Mouse (Mus musculus): ENCODE results near the gene Ell3. TPM values are rescaled to one million over a fixed set of nuclear protein-coding genes. Genes with fewer than 3 reads are reported as not detected.

The Ell3 gene
- total and polyA plus RNA-seq, 3 experiments: not detected

GRCm38 (mm10) chr2:121443068-121443349 lies 1.1 kb downstream of the Ell3 start:
- DNase-seq (ENCODE audit: low read depth, low spot score): no peak
- no peaks in the 10 kb centered on the region for H3K27me3 ChIP-seq (ENCODE audit: control insufficient read depth in 1 of 2, insufficient read depth in 2 of 2, low read length in 2 of 2)
- H3K4me3 ChIP-seq (ENCODE audit: control insufficient read depth in 1 of 2, insufficient read depth in 1 of 2, low read depth in 2 of 2, low read length in 2 of 2): no peak overlapping the region
- H3K9ac ChIP-seq (ENCODE audit: control insufficient read depth, low read depth, low read length, poor library complexity, severe bottlenecking): no peak overlapping the region
- H3K79me2 ChIP-seq (ENCODE audit: control insufficient read depth, insufficient read depth, low read length, poor library complexity): no peaks in the 10 kb centered on the region
- no peaks in the 10 kb centered on the region for H3K9me3 ChIP-seq (replicated peaks; ENCODE audit: insufficient read depth, low read length)
- TF ChIP-seq ETS1 (IDR thresholded peaks at IDR 0.05; ENCODE audit: low read depth, low read length): no peak
- TF ChIP-seq MAZ (IDR thresholded peaks at IDR 0.05; ENCODE audit: low read depth, low read length): no peak
- TF ChIP-seq POLR2AphosphoS5 (IDR thresholded peaks at IDR 0.05; ENCODE audit: borderline replicate concordance, low read depth, low read length): no peak
- TF ChIP-seq CHD1 (IDR thresholded peaks at IDR 0.05; ENCODE audit: low read depth, low read length): no peak
- no peak for TF ChIP-seq RAD21 (IDR thresholded peaks at IDR 0.05; ENCODE audit: low read depth, low read length)
- H3K27ac ChIP-seq (ENCODE audit: control insufficient read depth, low read depth, low read length): no peak overlapping the region
- H3K36me3 ChIP-seq (ENCODE audit: control insufficient read depth in 1 of 2, insufficient read depth in 2 of 2, low read length in 2 of 2): peaks cover 0 to 18% of the 10 kb centered on the region in 2 experiments; a peak in 2 of 4 replicates
- peaks cover 11 to 27% of the 10 kb centered on the region in 2 experiments for H3K4me1 ChIP-seq (ENCODE audit: control insufficient read depth in 1 of 2, insufficient read depth in 2 of 2, low read length in 2 of 2)

GRCm38 (mm10) chr2:121442259-121443067 lies 1.6 kb downstream of the Ell3 start:
- Histone ChIP-seq H3K27ac (ENCODE audit: control insufficient read depth, low read depth, low read length) (no peak overlapping the region), H3K9ac (ENCODE audit: control insufficient read depth, low read depth, low read length, poor library complexity, severe bottlenecking) (no peak overlapping the region), H3K27me3 (ENCODE audit: control insufficient read depth in 1 of 2, insufficient read depth in 2 of 2, low read length in 2 of 2) (no peaks in the 10 kb centered on the region)

GRCm38 (mm10) chr2:121441800-121442199 lies 2.3 kb downstream of the Ell3 start:
- Histone ChIP-seq H3K27ac (ENCODE audit: control insufficient read depth, low read depth, low read length) (no peak overlapping the region), H3K4me1 (ENCODE audit: control insufficient read depth in 1 of 2, insufficient read depth in 2 of 2, low read length in 2 of 2) (peaks cover 9 to 23% of the 10 kb centered on the region in 2 experiments), H3K27me3 (ENCODE audit: control insufficient read depth in 1 of 2, insufficient read depth in 2 of 2, low read length in 2 of 2) (no peaks in the 10 kb centered on the region), H3K9ac (ENCODE audit: control insufficient read depth, low read depth, low read length, poor library complexity, severe bottlenecking) (no peak overlapping the region), H3K36me3 (ENCODE audit: control insufficient read depth in 1 of 2, insufficient read depth in 2 of 2, low read length in 2 of 2) (peaks cover 5 to 13% of the 10 kb centered on the region in 2 experiments; a peak in 3 of 4 replicates), H3K4me3 (ENCODE audit: control insufficient read depth in 1 of 2, insufficient read depth in 1 of 2, low read depth in 2 of 2, low read length in 2 of 2) (no peak overlapping the region), H3K79me2 (ENCODE audit: control insufficient read depth, insufficient read depth, low read length, poor library complexity) (no peaks in the 10 kb centered on the region), H3K9me3 (replicated peaks; ENCODE audit: insufficient read depth, low read length) (no peaks in the 10 kb centered on the region)
- DNase-seq (ENCODE audit: low read depth, low spot score): no peak
- TF ChIP-seq RCOR1 (IDR thresholded peaks at IDR 0.05; ENCODE audit: low read depth, low read length): no peak
- TF ChIP-seq POLR2AphosphoS5 (IDR thresholded peaks at IDR 0.05; ENCODE audit: borderline replicate concordance, low read depth, low read length): no peak
- no peak for TF ChIP-seq ZMIZ1 (IDR thresholded peaks at IDR 0.05; ENCODE audit: low read depth, low read length)
- TF ChIP-seq TCF12 (IDR thresholded peaks at IDR 0.05; ENCODE audit: low read depth, low read length): no peak
- no peak for TF ChIP-seq MAFK (IDR thresholded peaks at IDR 0.05; ENCODE audit: borderline replicate concordance, low read depth, low read length)
- TF ChIP-seq UBTF (IDR thresholded peaks at IDR 0.05; ENCODE audit: borderline replicate concordance, insufficient read depth, low read depth, low read length): no peak
- no peak for TF ChIP-seq MYB (IDR thresholded peaks at IDR 0.05; ENCODE audit: low read depth, low read length)
- no peak for TF ChIP-seq TBP (IDR thresholded peaks at IDR 0.05; ENCODE audit: low read depth, low read length)
- no peak for TF ChIP-seq ZKSCAN1 (IDR thresholded peaks at IDR 0.05; ENCODE audit: low read depth, low read length)
- no peak for TF ChIP-seq E2F4 (IDR thresholded peaks at IDR 0.05; ENCODE audit: borderline replicate concordance, low read depth, low read length)
- TF ChIP-seq ZC3H11A (IDR thresholded peaks at IDR 0.05; ENCODE audit: low read depth, low read length): no peak
- no peak for TF ChIP-seq BHLHE40 (IDR thresholded peaks at IDR 0.05; ENCODE audit: borderline replicate concordance, low read depth, low read length)
- no peak for TF ChIP-seq JUND (IDR thresholded peaks at IDR 0.05; ENCODE audit: low read depth, low read length)

More at GRCm38 (mm10) chr2:121442259-121443067, 1.6 kb downstream of the Ell3 start:
- H3K9me3 ChIP-seq (replicated peaks; ENCODE audit: insufficient read depth, low read length): no peaks in the 10 kb centered on the region
- peaks cover 9 to 24% of the 10 kb centered on the region in 2 experiments for H3K4me1 ChIP-seq (ENCODE audit: control insufficient read depth in 1 of 2, insufficient read depth in 2 of 2, low read length in 2 of 2)
- peaks cover 3 to 15% of the 10 kb centered on the region in 2 experiments; a peak in 3 of 4 replicates for H3K36me3 ChIP-seq (ENCODE audit: control insufficient read depth in 1 of 2, insufficient read depth in 2 of 2, low read length in 2 of 2)
- no peak for TF ChIP-seq RAD21 (IDR thresholded peaks at IDR 0.05; ENCODE audit: low read depth, low read length)
- TF ChIP-seq RCOR1 (IDR thresholded peaks at IDR 0.05; ENCODE audit: low read depth, low read length): no peak
- TF ChIP-seq UBTF (IDR thresholded peaks at IDR 0.05; ENCODE audit: borderline replicate concordance, insufficient read depth, low read depth, low read length): no peak
- no peak for TF ChIP-seq NRF1 (IDR thresholded peaks at IDR 0.05; ENCODE audit: insufficient read depth, low read depth, low read length, poor library complexity, severe bottlenecking)
- no peak for TF ChIP-seq SMC3 (IDR thresholded peaks at IDR 0.05; ENCODE audit: low read depth, low read length)
- TF ChIP-seq ELF1 (IDR thresholded peaks at IDR 0.05; ENCODE audit: low read depth, low read length): no peak
- TF ChIP-seq JUND (IDR thresholded peaks at IDR 0.05; ENCODE audit: low read depth, low read length): no peak
- TF ChIP-seq GATA1 (IDR thresholded peaks at IDR 0.05; ENCODE audit: low read depth, low read length): no peak
- no peak for TF ChIP-seq ZMIZ1 (IDR thresholded peaks at IDR 0.05; ENCODE audit: low read depth, low read length)
- no peak for TF ChIP-seq MAFK (IDR thresholded peaks at IDR 0.05; ENCODE audit: borderline replicate concordance, low read depth, low read length)
- TF ChIP-seq CHD1 (IDR thresholded peaks at IDR 0.05; ENCODE audit: low read depth, low read length): no peak
- no peak for TF ChIP-seq MXI1 (IDR thresholded peaks at IDR 0.05; ENCODE audit: low read depth, low read length)
- TF ChIP-seq USF2 (IDR thresholded peaks at IDR 0.05; ENCODE audit: borderline replicate concordance in 1 of 2, insufficient read depth in 1 of 2, low read depth in 1 of 2, low read length in 2 of 2): no peak
- TF ChIP-seq CTCF (IDR thresholded peaks at IDR 0.05 in 2 of 3, conservative IDR thresholded peaks at IDR 0.05 in 1 of 3; ENCODE audit: control insufficient read depth in 1 of 3, insufficient read depth in 1 of 3, low read depth in 2 of 3, low read length in 3 of 3, poor library complexity in 1 of 3, severe bottlenecking in 1 of 3): no peak
- TF ChIP-seq MEF2A (IDR thresholded peaks at IDR 0.05; ENCODE audit: extremely low read depth, insufficient replicate concordance, low read depth, low read length, poor library complexity, severe bottlenecking): no peak
- no peak for TF ChIP-seq SIN3A (IDR thresholded peaks at IDR 0.05; ENCODE audit: low read length)
- no peak for TF ChIP-seq ZNF384 (IDR thresholded peaks at IDR 0.05; ENCODE audit: low read depth, low read length)
- no peak for TF ChIP-seq POLR2A (IDR thresholded peaks at IDR 0.05; ENCODE audit: control insufficient read depth in 1 of 2, insufficient read depth in 1 of 2, low read depth in 1 of 2, low read length in 2 of 2, poor library complexity in 1 of 2)
- H3K4me3 ChIP-seq (ENCODE audit: control insufficient read depth in 1 of 2, insufficient read depth in 1 of 2, low read depth in 2 of 2, low read length in 2 of 2): no peak overlapping the region
- no peak for DNase-seq (ENCODE audit: low read depth, low spot score)
- H3K79me2 ChIP-seq (ENCODE audit: control insufficient read depth, insufficient read depth, low read length, poor library complexity): no peaks in the 10 kb centered on the region

All from MEL (cell line).